Mouse (Mus musculus): ENCODE results near the gene Relch. TPM values are rescaled to one million over a fixed set of nuclear protein-coding genes. Genes with fewer than 3 reads are reported as not detected.
A peak's percentile ranks its signal among the peaks of the same experiment; 100 is the strongest.

Gene Relch
- polyA plus RNA-seq (2015; fragmentation: Nextera tagmentation; extraction: Ambion mirVana), result 16.3 and 19.0 TPM in 2 replicates

GRCm38 (mm10) chr1:105663171-105663961, at the start of gene Relch, which contains the start of gene Pign:
Gene Relch, plus strand, starts transcription at chr1:105663861.
Gene Pign, minus strand, starts transcription at chr1:105663677.
- Histone ChIP-seq H3K36me3 (ENCODE audit: control insufficient read depth, insufficient read depth) (no peaks in the 10 kb centered on the region), H3K9me3 (replicated peaks; ENCODE audit: control insufficient read depth, low read length) (no peaks in the 10 kb centered on the region), H3K27ac (ENCODE audit: low read length) (peak within 1 kb of the TSS; percentile 90), H3K4me2 (ENCODE audit: low read depth, low read length) (peak within 1 kb of the TSS; percentile 85), H3K4me3 (ENCODE audit: low read length) (peak within 1 kb of the TSS; percentile 77), H3K27me3 (ENCODE audit: control insufficient read depth, insufficient read depth, low read length) (no peaks in the 10 kb centered on the region), H3K4me1 (ENCODE audit: control insufficient read depth, insufficient read depth, low read length) (peaks cover 5% of the 10 kb centered on the region; the same call in 1 of the 2 replicates), H3K9ac (ENCODE audit: low read length) (peak within 1 kb of the TSS; percentile 85)
- WGBS, result under 1% methylated on average over 41 of the region's 41 CpGs
- peak; percentile 99 for ATAC-seq (replicated peaks; ENCODE audit: extremely low read depth, insufficient read depth, low FRiP score)

- Histone ChIP-seq H3K4me1 (ENCODE audit: control insufficient read depth, insufficient read depth, low read length) (no peaks in the 10 kb centered on the region), H3K36me3 (ENCODE audit: control insufficient read depth, insufficient read depth) (no peaks in the 10 kb centered on the region), H3K4me3 (ENCODE audit: low read length) (no peak overlapping the region), H3K27me3 (ENCODE audit: control insufficient read depth, insufficient read depth, low read length) (no peaks in the 10 kb centered on the region), H3K27ac (ENCODE audit: low read length) (no peak overlapping the region), H3K9ac (ENCODE audit: low read length) (no peak overlapping the region), H3K9me3 (replicated peaks; ENCODE audit: control insufficient read depth, low read length) (no peaks in the 10 kb centered on the region), H3K4me2 (ENCODE audit: low read depth, low read length) (no peak overlapping the region)
- no peak for ATAC-seq (replicated peaks; ENCODE audit: extremely low read depth, insufficient read depth, low FRiP score)
- 33% methylated on average over 3 of the region's 3 CpGs for WGBS
Measured at GRCm38 (mm10) chr1:105630481-105630880, 33.2 kb upstream of the Relch start.

- ATAC-seq (replicated peaks; ENCODE audit: extremely low read depth, insufficient read depth, low FRiP score), result no peak
- Histone ChIP-seq H3K9me3 (replicated peaks; ENCODE audit: control insufficient read depth, low read length) (no peaks in the 10 kb centered on the region), H3K4me3 (ENCODE audit: low read length) (no peak overlapping the region), H3K4me2 (ENCODE audit: low read depth, low read length) (no peak overlapping the region), H3K36me3 (ENCODE audit: control insufficient read depth, insufficient read depth) (peaks cover 23% of the 10 kb centered on the region), H3K9ac (ENCODE audit: low read length) (no peak overlapping the region), H3K4me1 (ENCODE audit: control insufficient read depth, insufficient read depth, low read length) (no peaks in the 10 kb centered on the region), H3K27ac (ENCODE audit: low read length) (no peak overlapping the region), H3K27me3 (ENCODE audit: control insufficient read depth, insufficient read depth, low read length) (no peaks in the 10 kb centered on the region)
- 83% methylated on average over 3 of the region's 3 CpGs for WGBS
Measured at GRCm38 (mm10) chr1:105644093-105644492, 19.6 kb upstream of the Relch start.

- no peak for ATAC-seq (replicated peaks; ENCODE audit: extremely low read depth, insufficient read depth, low FRiP score)
- H3K9ac ChIP-seq (ENCODE audit: low read length), result no peak overlapping the region
- no peak overlapping the region for H3K4me2 ChIP-seq (ENCODE audit: low read depth, low read length)
- no peaks in the 10 kb centered on the region for H3K9me3 ChIP-seq (replicated peaks; ENCODE audit: control insufficient read depth, low read length)
- no peaks in the 10 kb centered on the region for H3K4me1 ChIP-seq (ENCODE audit: control insufficient read depth, insufficient read depth, low read length)
- H3K27me3 ChIP-seq (ENCODE audit: control insufficient read depth, insufficient read depth, low read length), result no peaks in the 10 kb centered on the region
- WGBS, result 93% methylated on average over 1 of the region's 1 CpGs
- H3K4me3 ChIP-seq (ENCODE audit: low read length), result no peak overlapping the region
- H3K36me3 ChIP-seq (ENCODE audit: control insufficient read depth, insufficient read depth), result peaks cover 21% of the 10 kb centered on the region
- no peak overlapping the region for H3K27ac ChIP-seq (ENCODE audit: low read length)
Measured at GRCm38 (mm10) chr1:105650650-105651049, 13.0 kb upstream of the Relch start.

GRCm38 (mm10) chr1:105653981-105654380, 9.7 kb upstream of the Relch start:
- H3K4me1 ChIP-seq (ENCODE audit: control insufficient read depth, insufficient read depth, low read length), result no peaks in the 10 kb centered on the region
- peaks cover 11% of the 10 kb centered on the region for H3K36me3 ChIP-seq (ENCODE audit: control insufficient read depth, insufficient read depth)
- no peak overlapping the region for H3K27ac ChIP-seq (ENCODE audit: low read length)
- no peak overlapping the region for H3K9ac ChIP-seq (ENCODE audit: low read length)
- WGBS, result 88% methylated on average over 1 of the region's 1 CpGs
- no peak for ATAC-seq (replicated peaks; ENCODE audit: extremely low read depth, insufficient read depth, low FRiP score)
- no peaks in the 10 kb centered on the region for H3K9me3 ChIP-seq (replicated peaks; ENCODE audit: control insufficient read depth, low read length)
- H3K4me3 ChIP-seq (ENCODE audit: low read length), result no peak overlapping the region
- H3K4me2 ChIP-seq (ENCODE audit: low read depth, low read length), result no peak overlapping the region
- H3K27me3 ChIP-seq (ENCODE audit: control insufficient read depth, insufficient read depth, low read length), result no peaks in the 10 kb centered on the region

GRCm38 (mm10) chr1:105660015-105660414, 3.6 kb upstream of the Relch start:
- Histone ChIP-seq H3K4me1 (ENCODE audit: control insufficient read depth, insufficient read depth, low read length) (peaks cover 5% of the 10 kb centered on the region; the same call in 1 of the 2 replicates), H3K27ac (ENCODE audit: low read length) (no peak overlapping the region), H3K4me2 (ENCODE audit: low read depth, low read length) (no peak overlapping the region), H3K4me3 (ENCODE audit: low read length) (no peak overlapping the region), H3K27me3 (ENCODE audit: control insufficient read depth, insufficient read depth, low read length) (no peaks in the 10 kb centered on the region), H3K9me3 (replicated peaks; ENCODE audit: control insufficient read depth, low read length) (no peaks in the 10 kb centered on the region), H3K9ac (ENCODE audit: low read length) (no peak overlapping the region), H3K36me3 (ENCODE audit: control insufficient read depth, insufficient read depth) (peaks cover 7% of the 10 kb centered on the region)
- ATAC-seq (replicated peaks; ENCODE audit: extremely low read depth, insufficient read depth, low FRiP score), result no peak
- 17% methylated on average over 3 of the region's 3 CpGs for WGBS

- Histone ChIP-seq H3K27me3 (ENCODE audit: control insufficient read depth, insufficient read depth, low read length) (no peaks in the 10 kb centered on the region), H3K27ac (ENCODE audit: low read length) (peak overlapping the region; percentile 90), H3K36me3 (ENCODE audit: control insufficient read depth, insufficient read depth) (no peaks in the 10 kb centered on the region), H3K9me3 (replicated peaks; ENCODE audit: control insufficient read depth, low read length) (no peaks in the 10 kb centered on the region), H3K4me2 (ENCODE audit: low read depth, low read length) (peak overlapping the region; percentile 67), H3K9ac (ENCODE audit: low read length) (peak overlapping the region; percentile 85), H3K4me3 (ENCODE audit: low read length) (peak overlapping the region; percentile 77), H3K4me1 (ENCODE audit: control insufficient read depth, insufficient read depth, low read length) (peaks cover 5% of the 10 kb centered on the region; the same call in 1 of the 2 replicates)
- WGBS, result 6% methylated on average over 6 of the region's 6 CpGs
- ATAC-seq (replicated peaks; ENCODE audit: extremely low read depth, insufficient read depth, low FRiP score), result no peak
Measured at GRCm38 (mm10) chr1:105662820-105663170, 866 bp upstream of the Relch start.

GRCm38 (mm10) chr1:105663962-105664812, 526 bp downstream of the Relch start:
- Histone ChIP-seq H3K27ac (ENCODE audit: low read length) (peak overlapping the region; percentile 77), H3K9ac (ENCODE audit: low read length) (peak overlapping the region; percentile 81), H3K4me1 (ENCODE audit: control insufficient read depth, insufficient read depth, low read length) (peaks cover 5% of the 10 kb centered on the region; the same call in 1 of the 2 replicates), H3K27me3 (ENCODE audit: control insufficient read depth, insufficient read depth, low read length) (no peaks in the 10 kb centered on the region), H3K36me3 (ENCODE audit: control insufficient read depth, insufficient read depth) (no peaks in the 10 kb centered on the region), H3K9me3 (replicated peaks; ENCODE audit: control insufficient read depth, low read length) (no peaks in the 10 kb centered on the region), H3K4me2 (ENCODE audit: low read depth, low read length) (peak overlapping the region; percentile 85), H3K4me3 (ENCODE audit: low read length) (peak overlapping the region; percentile 77)
- no peak; the same call in 1 of the 2 replicates for ATAC-seq (replicated peaks; ENCODE audit: extremely low read depth, insufficient read depth, low FRiP score)
- WGBS, result under 1% methylated on average over 68 of the region's 68 CpGs

- Histone ChIP-seq H3K27me3 (ENCODE audit: control insufficient read depth, insufficient read depth, low read length) (no peaks in the 10 kb centered on the region), H3K9me3 (replicated peaks; ENCODE audit: control insufficient read depth, low read length) (no peaks in the 10 kb centered on the region), H3K27ac (ENCODE audit: low read length) (no peak overlapping the region), H3K4me3 (ENCODE audit: low read length) (no peak overlapping the region), H3K9ac (ENCODE audit: low read length) (no peak overlapping the region), H3K36me3 (ENCODE audit: control insufficient read depth, insufficient read depth) (no peaks in the 10 kb centered on the region), H3K4me2 (ENCODE audit: low read depth, low read length) (no peak overlapping the region), H3K4me1 (ENCODE audit: control insufficient read depth, insufficient read depth, low read length) (peaks cover 1% of the 10 kb centered on the region; the same call in 1 of the 2 replicates)
- ATAC-seq (replicated peaks; ENCODE audit: extremely low read depth, insufficient read depth, low FRiP score), result no peak
Measured at GRCm38 (mm10) chr1:105669700-105670099, 6.0 kb downstream of the Relch start.
